Mouse (Mus musculus): ENCODE data around the gene Bbip1. TPM values are rescaled to one million over a fixed set of nuclear protein-coding genes. Genes with fewer than 3 reads are reported as not detected.
A peak's percentile ranks its signal among the peaks of the same experiment; 100 is the strongest.
"Not testable (repeated sequence)": the region's sequence is repeated elsewhere in the genome, so short reads cannot be mapped to it uniquely, and the experiment has no call there.

Gene Bbip1
- polyA plus RNA-seq, 1 experiment: 17.8 TPM

DNA sequence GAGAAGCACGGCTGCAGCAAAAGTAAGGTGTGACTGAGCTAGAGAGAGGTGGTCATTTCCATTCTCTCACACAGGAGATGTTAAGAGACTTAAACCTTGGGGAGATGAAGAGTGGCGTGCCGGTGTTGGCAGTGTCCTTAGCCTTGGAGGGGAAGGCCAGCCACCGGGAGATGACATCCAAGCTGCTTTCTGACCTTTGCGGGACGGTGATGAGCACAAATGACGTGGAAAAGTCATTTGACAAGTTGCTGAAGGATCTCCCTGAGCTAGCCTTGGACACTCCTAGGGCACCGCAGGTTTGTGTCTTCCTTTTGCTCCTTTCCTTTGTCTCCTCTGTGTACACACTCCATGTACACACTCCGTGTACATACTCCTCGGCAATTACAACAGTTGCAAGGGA is 24.9 kb downstream of the Bbip1 start:
- Histone ChIP-seq H3K36me3 (ENCODE audit: control insufficient read depth, insufficient read depth) (no peaks in the 10 kb centered on the region), H3ac (ENCODE audit: control insufficient read depth, insufficient read length, low read depth) (no peak overlapping the region), H3K79me3 (ENCODE audit: low read depth) (no peaks in the 10 kb centered on the region), H3K27me3 (ENCODE audit: control insufficient read depth, insufficient read depth, insufficient read length) (no peaks in the 10 kb centered on the region), H3K79me2 (ENCODE audit: control insufficient read depth, insufficient read depth) (no peaks in the 10 kb centered on the region), H3K4me3 (ENCODE audit: insufficient read depth, poor library complexity, severe bottlenecking) (no peak overlapping the region)
- TF ChIP-seq CEBPB (IDR thresholded peaks at IDR 0.05; ENCODE audit: low read depth) (no peak), MYOD1 (IDR thresholded peaks at IDR 0.05; ENCODE audit: control insufficient read depth, insufficient read length, low read depth) (no peak), MAX (IDR thresholded peaks at IDR 0.05) (no peak), MYOG (IDR thresholded peaks at IDR 0.05; ENCODE audit: control insufficient read depth, extremely low read depth, insufficient read length) (no peak), FOSL1 (IDR thresholded peaks at IDR 0.05; ENCODE audit: insufficient read depth, low read length, poor library complexity, severe bottlenecking) (no peak), USF1 (IDR thresholded peaks at IDR 0.05; ENCODE audit: low read depth) (no peak), CTCF (IDR thresholded peaks at IDR 0.05; ENCODE audit: control insufficient read depth, insufficient read depth, insufficient read length) (no peak)

DNA sequence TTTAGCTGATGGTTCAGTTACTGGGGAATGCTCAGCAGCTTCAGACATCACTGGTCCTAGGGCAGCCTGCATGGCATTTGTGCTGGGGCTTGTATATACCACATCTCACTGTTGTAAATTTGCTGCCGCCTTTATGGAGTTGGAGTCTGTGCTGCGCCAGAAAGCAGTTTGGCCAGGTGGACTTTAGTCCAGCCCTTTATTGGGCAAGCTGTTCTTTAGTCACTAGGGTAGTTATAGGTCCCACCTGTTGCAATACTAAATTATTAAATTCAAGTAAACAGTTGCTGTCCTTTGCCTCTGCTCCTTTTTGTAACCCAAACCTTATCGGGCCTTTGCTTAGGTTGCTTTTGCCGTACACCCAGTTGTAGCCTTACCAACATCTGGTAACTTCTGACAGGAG is 29.5 kb downstream of the Bbip1 start:
- H3K4me3 ChIP-seq (ENCODE audit: insufficient read depth, poor library complexity, severe bottlenecking): no peak overlapping the region
- no peaks in the 10 kb centered on the region for H3K79me3 ChIP-seq (ENCODE audit: low read depth)
- TF ChIP-seq MYOD1 (IDR thresholded peaks at IDR 0.05; ENCODE audit: control insufficient read depth, insufficient read length, low read depth): no peak
- no peak for TF ChIP-seq CEBPB (IDR thresholded peaks at IDR 0.05; ENCODE audit: low read depth)
- no peak for TF ChIP-seq FOSL1 (IDR thresholded peaks at IDR 0.05; ENCODE audit: insufficient read depth, low read length, poor library complexity, severe bottlenecking)
- no peak for TF ChIP-seq MAX (IDR thresholded peaks at IDR 0.05)
- no peak for TF ChIP-seq MYOG (IDR thresholded peaks at IDR 0.05; ENCODE audit: control insufficient read depth, extremely low read depth, insufficient read length)
- no peak for TF ChIP-seq CTCF (IDR thresholded peaks at IDR 0.05; ENCODE audit: control insufficient read depth, insufficient read depth, insufficient read length)
- no peak for TF ChIP-seq USF1 (IDR thresholded peaks at IDR 0.05; ENCODE audit: low read depth)
- H3K36me3 ChIP-seq (ENCODE audit: control insufficient read depth, insufficient read depth): no peaks in the 10 kb centered on the region
- no peaks in the 10 kb centered on the region for H3K27me3 ChIP-seq (ENCODE audit: control insufficient read depth, insufficient read depth, insufficient read length)
- H3ac ChIP-seq (ENCODE audit: control insufficient read depth, insufficient read length, low read depth): no peak overlapping the region
- no peaks in the 10 kb centered on the region for H3K79me2 ChIP-seq (ENCODE audit: control insufficient read depth, insufficient read depth)

DNA sequence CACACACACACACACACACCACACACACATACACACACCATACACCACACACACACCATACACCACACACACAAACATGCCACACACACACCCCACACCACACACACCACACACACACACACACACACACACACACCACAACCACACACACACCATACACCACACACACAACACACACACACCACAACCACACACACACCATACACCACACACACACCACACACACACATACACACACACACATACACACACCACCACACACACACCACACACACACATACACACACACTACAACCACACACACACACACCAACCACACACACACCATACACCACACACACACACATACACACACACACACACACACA is 37.7 kb downstream of the Bbip1 start:
- H3K27me3 ChIP-seq (ENCODE audit: control insufficient read depth, insufficient read depth, insufficient read length); H3ac ChIP-seq (ENCODE audit: control insufficient read depth, insufficient read length, low read depth); H3K36me3 ChIP-seq (ENCODE audit: control insufficient read depth, insufficient read depth); H3K79me2 ChIP-seq (ENCODE audit: control insufficient read depth, insufficient read depth); H3K4me3 ChIP-seq (ENCODE audit: insufficient read depth, poor library complexity, severe bottlenecking); H3K79me3 ChIP-seq (ENCODE audit: low read depth): not testable (repeated sequence)

DNA sequence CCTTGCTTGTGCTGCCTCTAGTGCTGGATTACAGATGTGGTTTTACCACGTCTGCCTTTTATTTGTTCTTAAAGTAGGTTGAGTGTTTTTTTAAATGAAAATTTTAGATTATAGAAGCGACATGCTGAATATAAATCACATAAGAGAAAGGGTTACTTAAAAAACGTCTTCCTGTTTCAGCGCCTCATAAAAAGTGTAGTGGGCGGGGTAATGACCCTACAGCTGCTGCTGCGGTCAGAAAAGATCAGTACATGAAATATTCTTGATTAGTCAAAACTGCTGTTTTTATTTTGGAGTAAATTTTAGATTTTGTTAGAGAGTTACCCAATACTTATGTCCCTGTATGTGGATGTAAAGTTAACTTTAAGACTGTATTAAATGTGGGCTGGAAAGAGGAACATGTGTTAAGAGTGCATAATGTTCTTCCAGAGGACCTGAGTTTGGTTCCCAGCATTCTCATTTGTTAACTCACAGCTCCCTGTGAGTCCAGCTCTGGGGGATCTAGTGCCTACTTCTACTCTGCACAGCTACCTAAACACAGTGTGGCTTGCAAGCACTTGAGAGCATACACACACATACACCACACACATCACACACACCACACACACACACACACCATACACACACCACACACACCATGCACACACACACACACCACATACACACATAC is 38.3 kb downstream of the Bbip1 start:
- H3K4me3 ChIP-seq (ENCODE audit: insufficient read depth, poor library complexity, severe bottlenecking): no peak overlapping the region
- TF ChIP-seq CEBPB (IDR thresholded peaks at IDR 0.05; ENCODE audit: low read depth) (no peak), MYOD1 (IDR thresholded peaks at IDR 0.05; ENCODE audit: control insufficient read depth, insufficient read length, low read depth) (peak; percentile 7)
- no peaks in the 10 kb centered on the region for H3K79me2 ChIP-seq (ENCODE audit: control insufficient read depth, insufficient read depth)
- H3ac ChIP-seq (ENCODE audit: control insufficient read depth, insufficient read length, low read depth): no peak overlapping the region
- no peaks in the 10 kb centered on the region for H3K27me3 ChIP-seq (ENCODE audit: control insufficient read depth, insufficient read depth, insufficient read length)
- H3K79me3 ChIP-seq (ENCODE audit: low read depth): no peaks in the 10 kb centered on the region
- H3K36me3 ChIP-seq (ENCODE audit: control insufficient read depth, insufficient read depth): no peaks in the 10 kb centered on the region

DNA sequence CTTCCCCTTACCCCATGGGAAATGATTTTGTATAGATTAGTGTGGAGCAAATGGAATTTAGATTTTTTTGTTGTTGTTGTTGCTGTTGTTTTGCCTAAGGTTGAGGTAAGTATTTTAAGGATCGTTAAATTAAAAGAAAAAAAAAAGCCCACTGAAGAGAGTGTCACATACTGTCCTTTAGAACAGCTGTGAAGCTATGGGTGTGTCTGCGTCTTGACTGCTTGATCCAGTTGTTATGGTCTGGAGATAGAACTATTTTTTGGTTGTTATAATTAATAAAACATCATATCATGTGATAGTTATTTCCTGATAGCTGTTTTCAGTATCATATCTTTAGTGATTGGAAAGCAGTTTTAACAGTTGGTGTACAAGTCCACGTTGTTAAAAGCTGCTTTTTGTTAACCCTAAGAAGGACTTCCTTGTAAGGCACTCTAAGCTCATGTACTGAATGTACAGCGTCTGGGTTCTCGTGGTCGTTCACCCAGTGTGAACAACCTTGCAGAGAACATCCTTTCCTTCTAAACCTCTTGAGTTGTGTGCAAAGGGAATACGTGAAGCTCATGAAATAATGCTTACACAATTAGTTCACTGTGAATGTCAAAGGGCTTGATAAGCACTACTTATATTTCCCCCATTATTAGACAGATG is 39.5 kb downstream of the Bbip1 start:
- no peak overlapping the region for H3K4me3 ChIP-seq (ENCODE audit: insufficient read depth, poor library complexity, severe bottlenecking)
- no peaks in the 10 kb centered on the region for H3K36me3 ChIP-seq (ENCODE audit: control insufficient read depth, insufficient read depth)
- H3K27me3 ChIP-seq (ENCODE audit: control insufficient read depth, insufficient read depth, insufficient read length): no peaks in the 10 kb centered on the region
- no peaks in the 10 kb centered on the region for H3K79me2 ChIP-seq (ENCODE audit: control insufficient read depth, insufficient read depth)
- H3ac ChIP-seq (ENCODE audit: control insufficient read depth, insufficient read length, low read depth): no peak overlapping the region
- TF ChIP-seq FOSL1 (IDR thresholded peaks at IDR 0.05; ENCODE audit: insufficient read depth, low read length, poor library complexity, severe bottlenecking) (no peak), MYOD1 (IDR thresholded peaks at IDR 0.05; ENCODE audit: control insufficient read depth, insufficient read length, low read depth) (no peak), MAX (IDR thresholded peaks at IDR 0.05) (no peak), CTCF (IDR thresholded peaks at IDR 0.05; ENCODE audit: control insufficient read depth, insufficient read depth, insufficient read length) (no peak), CEBPB (IDR thresholded peaks at IDR 0.05; ENCODE audit: low read depth) (no peak), MYOG (IDR thresholded peaks at IDR 0.05; ENCODE audit: control insufficient read depth, extremely low read depth, insufficient read length) (no peak), USF1 (IDR thresholded peaks at IDR 0.05; ENCODE audit: low read depth) (no peak)
- no peaks in the 10 kb centered on the region for H3K79me3 ChIP-seq (ENCODE audit: low read depth)

DNA sequence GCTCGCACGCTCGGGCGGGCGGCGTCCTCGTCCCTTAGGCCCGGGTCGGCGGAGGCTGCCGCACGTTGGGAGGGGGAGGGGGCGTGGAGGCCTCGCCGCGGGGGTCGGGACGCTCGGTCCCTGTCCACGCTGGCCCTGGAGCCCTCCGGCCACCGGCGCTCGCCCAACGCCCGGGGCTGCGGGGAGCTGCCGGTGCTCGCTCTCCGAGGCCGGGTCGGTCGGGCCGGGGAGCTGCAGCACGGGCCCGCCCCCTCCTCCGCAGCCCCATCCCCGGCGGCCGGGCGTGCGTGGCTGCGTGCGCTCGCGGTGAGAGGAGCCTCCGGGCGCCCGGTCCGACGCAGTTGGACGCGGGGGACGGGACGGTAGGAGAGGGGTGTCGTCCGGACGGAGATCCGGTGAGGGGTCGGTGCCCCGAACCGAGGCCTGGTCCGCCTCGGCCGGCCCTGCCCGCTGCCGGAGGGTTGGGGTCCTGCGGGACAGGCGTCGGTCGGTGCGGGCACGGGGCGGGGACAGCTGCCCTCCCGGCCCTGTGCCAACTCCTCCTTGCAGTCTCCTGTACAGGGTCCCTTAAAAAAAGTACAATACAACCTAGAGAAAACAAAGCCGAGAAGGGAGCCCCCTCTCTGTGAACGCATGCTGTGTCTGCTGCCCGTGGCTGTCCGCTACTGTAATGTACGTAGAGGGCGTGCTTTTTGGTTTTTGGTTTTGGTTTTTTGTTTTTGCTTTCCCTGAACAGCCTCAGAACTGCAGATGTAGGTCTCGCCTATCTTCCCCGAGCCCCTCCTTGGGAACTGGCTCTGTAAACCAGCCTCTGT is 40.7 kb downstream of the Bbip1 start:
- H3K27me3 ChIP-seq (ENCODE audit: control insufficient read depth, insufficient read depth, insufficient read length): no peaks in the 10 kb centered on the region
- no peaks in the 10 kb centered on the region for H3K79me2 ChIP-seq (ENCODE audit: control insufficient read depth, insufficient read depth)
- H3K36me3 ChIP-seq (ENCODE audit: control insufficient read depth, insufficient read depth): no peaks in the 10 kb centered on the region
- peak overlapping the region; percentile 57 for H3K4me3 ChIP-seq (ENCODE audit: insufficient read depth, poor library complexity, severe bottlenecking)
- peak overlapping the region; percentile 66 for H3ac ChIP-seq (ENCODE audit: control insufficient read depth, insufficient read length, low read depth)
- TF ChIP-seq MYOG (IDR thresholded peaks at IDR 0.05; ENCODE audit: control insufficient read depth, extremely low read depth, insufficient read length): no peak
- TF ChIP-seq CTCF (IDR thresholded peaks at IDR 0.05; ENCODE audit: control insufficient read depth, insufficient read depth, insufficient read length): peak; percentile 13
- H3K79me3 ChIP-seq (ENCODE audit: low read depth): no peaks in the 10 kb centered on the region
